Mouse (Mus musculus) liver, embryonic 14.5 days (tissue): ENCODE results near the gene Tcp10a. TPM values are rescaled to one million over a fixed set of nuclear protein-coding genes. Genes with fewer than 3 reads are reported as not detected.
"Not testable (repeated sequence)": the region's sequence is repeated elsewhere in the genome, so short reads cannot be mapped to it uniquely, and the experiment has no call there.

Experiments used
- ATAC-seq: fragments of 200-750 bp; cut with Nextera tagmentation; 2 replicates; pipeline ENCODE4 v1.8.0; 2017; ENCODE audit warnings: moderate number of reproducible peaks, mild to moderate bottlenecking, moderate library complexity; ENCODE audit not compliant: insufficient read depth
- DNase-seq, 3 experiments: peaks; one replicate each; pipeline ENCODE4 v3.0.0-alpha.2; 2012 to 2013; ENCODE audit warnings: low read depth in 3 of 3, low spot score in 3 of 3
- H3K27ac ChIP-seq: fragments of 300-500 bp; sonication (generic); 2 replicates; pipeline ENCODE4 v1.5.1; 2014; ENCODE audit warnings: moderate library complexity, mild to moderate bottlenecking, control low read depth, inconsistent platforms
- H3K27me3 ChIP-seq: fragments of 300-500 bp; sonication (generic); 2 replicates; pipeline ENCODE4 v1.6.1; 2014; ENCODE audit warnings: mild to moderate bottlenecking, low read length, moderate library complexity; ENCODE audit not compliant: control insufficient read depth, insufficient read depth
- H3K36me3 ChIP-seq: fragments of 300-500 bp; sonication (generic); replicated peaks from 2 replicates; pipeline ENCODE4 v1.6.1; 2014; ENCODE audit warnings: low read depth; ENCODE audit not compliant: control insufficient read depth, insufficient read depth
- H3K4me1 ChIP-seq, 2 experiments: fragments of 200-500 bp in 1 of 2; fragments of 300-500 bp in 1 of 2; sonication (generic) in 1 of 2; replicated peaks; 2 replicates each; pipeline ENCODE4 v1.6.1; 2012 to 2014; ENCODE audit warnings: antibody characterized with exemption in 1 of 2, inconsistent platforms in 1 of 2, low read length in 1 of 2; ENCODE audit not compliant: control insufficient read depth in 2 of 2, insufficient read depth in 2 of 2
- H3K4me2 ChIP-seq: fragments of 300-500 bp; sonication (generic); 2 replicates; pipeline ENCODE4 v1.6.1; 2014; ENCODE audit warnings: low read depth, mild to moderate bottlenecking, control low read depth, moderate library complexity
- H3K4me3 ChIP-seq, 2 experiments: fragments of 200-500 bp in 1 of 2; fragments of 300-500 bp in 1 of 2; sonication (generic) in 1 of 2; 2 replicates each; pipeline ENCODE4 v1.5.1; 2012 to 2014; ENCODE audit warnings: low read depth in 2 of 2, low read length in 2 of 2, mild to moderate bottlenecking in 2 of 2, control low read depth in 1 of 2, inconsistent platforms in 1 of 2, moderate library complexity in 1 of 2; ENCODE audit not compliant: insufficient read depth in 1 of 2
- H3K9ac ChIP-seq: fragments of 300-500 bp; sonication (generic); replicated peaks from 2 replicates; pipeline ENCODE4 v1.6.1; 2014; ENCODE audit warnings: mild to moderate bottlenecking, control low read depth, moderate library complexity
- H3K9me3 ChIP-seq: fragments of 300-500 bp; sonication (generic); 2 replicates; pipeline ENCODE4 v1.6.1; 2016; ENCODE audit warnings: low read length, mixed read lengths; ENCODE audit not compliant: control insufficient read depth
- WGBS: fragments of 180-500 bp; shearing (Covaris S2); extraction: QIAGEN DNeasy Blood & Tissue Kit; methylation state at CpG from one replicate; pipeline ENCODE4 v1.1.7; 2014; ENCODE audit not compliant: insufficient replicate concordance; 5-methylcytosine and 5-hydroxymethylcytosine counted together
- polyA plus RNA-seq, 2 experiments: library from polyadenylated mRNA; depleted of rRNA in 1 of 2; stranded (reverse) in 1 of 2; unstranded in 1 of 2; fragments of >200 nt; fragmentation: Nextera tagmentation in 1 of 2; extraction: Ambion mirVana in 1 of 2; gene quantifications; 2 replicates each; pipeline versions ENCODE4 v1.2.1 to v1.2.3; 2012 to 2014

The Tcp10a gene
- polyA plus RNA-seq, 2 experiments, result not detected

DNA sequence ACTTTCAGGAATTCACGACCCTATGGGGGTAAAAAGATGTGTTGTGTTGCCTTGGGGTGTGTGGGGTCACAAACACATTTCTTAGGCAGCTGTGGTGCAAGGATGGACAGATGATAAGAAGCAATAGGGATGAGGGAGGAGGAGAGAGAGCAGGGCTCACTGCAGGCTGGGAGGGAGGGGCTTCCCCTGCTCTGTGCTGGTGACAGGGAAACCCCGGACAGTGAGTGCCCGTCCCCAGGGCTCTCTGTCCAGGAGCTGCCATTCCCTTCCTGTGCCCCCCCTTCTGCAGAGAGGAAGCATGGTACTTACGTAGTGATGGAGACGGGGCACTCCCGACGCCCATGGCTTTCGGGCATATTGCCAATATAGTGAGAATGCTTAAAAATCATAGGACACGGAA lies 12.9 kb downstream of the Tcp10a start:
- not testable (repeated sequence) for ATAC-seq, H3K9me3 ChIP-seq, H3K4me1 ChIP-seq, H3K27me3 ChIP-seq, H3K9ac ChIP-seq, H3K36me3 ChIP-seq, H3K4me2 ChIP-seq, H3K27ac ChIP-seq, DNase-seq, H3K4me3 ChIP-seq
- WGBS, result 58% methylated on average over 8 of the region's 9 CpGs

DNA sequence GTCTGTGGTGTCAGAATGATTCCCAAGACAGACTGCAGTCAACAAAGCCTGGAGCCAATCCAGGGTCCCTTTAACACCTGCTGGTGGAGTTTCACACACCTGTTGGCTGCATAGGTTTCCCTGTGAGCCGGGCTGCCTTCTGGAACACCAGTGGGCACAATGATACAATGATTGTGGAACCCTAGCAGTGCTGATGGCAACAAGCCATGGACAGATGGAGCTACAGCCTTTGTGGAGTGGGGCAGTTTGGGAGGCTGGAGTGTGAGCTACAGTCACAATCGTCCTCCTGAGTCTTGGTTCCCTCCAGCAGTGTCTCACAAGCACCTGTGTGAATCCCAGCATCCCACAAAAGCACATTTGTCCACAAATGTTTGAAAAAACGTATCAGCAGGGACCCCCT lies 24.3 kb downstream of the Tcp10a start:
- H3K9ac ChIP-seq, ATAC-seq, H3K4me1 ChIP-seq, H3K27ac ChIP-seq, DNase-seq, H3K4me3 ChIP-seq, H3K36me3 ChIP-seq, H3K4me2 ChIP-seq, H3K9me3 ChIP-seq, H3K27me3 ChIP-seq: not testable (repeated sequence)
- 70% methylated on average over 1 of the region's 3 CpGs for WGBS

DNA sequence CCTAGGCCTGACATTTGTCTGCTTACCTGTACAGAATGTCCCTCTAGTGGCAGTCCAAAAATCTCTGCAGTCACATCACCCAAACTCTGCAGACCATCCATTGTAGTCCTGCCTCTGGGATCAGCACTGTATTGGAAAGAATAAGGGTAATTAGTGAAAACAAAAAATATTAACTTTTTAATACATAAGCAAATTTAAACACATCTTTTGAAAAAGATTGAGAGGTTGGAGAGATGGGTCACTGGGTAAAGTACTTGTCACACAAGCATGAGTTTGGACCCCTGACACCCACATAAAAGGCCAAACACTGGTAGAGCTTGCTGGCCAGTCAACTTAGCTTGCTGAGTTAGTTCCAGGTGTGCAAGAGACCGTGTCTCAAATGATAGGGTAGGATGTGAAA lies 28.1 kb downstream of the Tcp10a start, which contains the start of gene Ttll2:
Gene Ttll2, minus strand, starts transcription at position 101 of the 400 bp plus-strand sequence.
- DNase-seq, result not testable (repeated sequence)
- WGBS, result 71% methylated on average over 1 of the region's 1 CpGs

DNA sequence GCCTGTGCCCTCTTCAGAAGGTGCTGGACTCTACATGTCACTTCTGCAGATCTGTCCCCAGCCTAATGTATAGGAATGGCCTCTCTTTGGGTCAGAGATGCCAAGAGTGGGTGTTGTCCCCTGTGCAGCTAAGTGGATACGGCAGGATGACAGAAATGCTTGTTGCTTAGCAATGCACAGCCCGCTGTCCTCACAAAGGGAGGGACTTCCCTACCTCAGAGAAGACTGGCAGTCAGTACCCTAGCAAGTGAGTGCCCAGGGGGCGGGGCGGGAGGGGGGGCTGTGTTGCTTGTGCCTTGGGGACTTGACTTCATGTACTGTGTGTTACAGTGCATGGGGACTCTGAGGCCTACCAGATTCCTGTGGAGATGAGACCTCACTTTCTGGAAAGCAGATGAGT lies 35.4 kb downstream of the Tcp10a start:
- not testable (repeated sequence) for H3K4me3 ChIP-seq, ATAC-seq, H3K36me3 ChIP-seq, H3K4me2 ChIP-seq, H3K4me1 ChIP-seq, H3K27ac ChIP-seq, H3K27me3 ChIP-seq, H3K9me3 ChIP-seq, DNase-seq, H3K9ac ChIP-seq
- 66% methylated on average over 4 of the region's 4 CpGs for WGBS

More for the DNA sequence above, 28.1 kb downstream of the Tcp10a start, which contains the start of gene Ttll2:
- H3K27me3 ChIP-seq, ATAC-seq, H3K9ac ChIP-seq, H3K36me3 ChIP-seq, H3K4me2 ChIP-seq, H3K4me1 ChIP-seq, H3K4me3 ChIP-seq, H3K9me3 ChIP-seq, H3K27ac ChIP-seq: not testable (repeated sequence)

DNA sequence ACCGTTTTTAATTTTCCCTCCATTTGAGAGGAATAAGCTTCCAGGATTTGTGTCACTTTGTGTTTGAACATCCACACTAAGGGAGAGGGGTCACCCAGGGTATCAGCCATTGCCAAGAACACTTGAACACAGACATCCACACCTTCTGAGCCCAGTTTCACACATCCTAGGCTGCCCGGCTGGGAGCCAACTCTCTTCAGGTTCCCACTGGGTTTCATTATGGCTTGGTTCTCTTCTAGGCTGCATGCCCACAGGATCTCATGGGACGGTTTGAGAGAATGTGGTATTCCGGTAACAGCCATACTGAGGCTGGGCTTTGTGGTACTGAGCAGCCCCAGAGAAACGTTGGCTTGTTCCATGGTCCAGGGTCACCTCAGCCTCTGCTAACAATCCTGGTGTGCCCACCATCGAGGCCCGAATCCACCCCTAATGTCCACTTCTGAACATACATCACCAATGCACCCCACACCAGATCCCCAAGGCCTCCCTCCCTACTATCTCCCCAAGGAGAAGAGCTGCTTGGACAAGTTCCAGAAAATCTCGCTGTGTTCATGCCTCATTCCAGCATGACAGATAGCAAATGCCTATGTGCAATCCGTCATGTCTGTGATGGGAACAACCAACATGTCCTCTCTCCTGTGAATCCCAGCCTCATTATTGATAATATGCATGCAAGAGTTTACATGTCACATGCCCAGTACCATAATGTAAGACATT lies 36.5 kb downstream of the Tcp10a start:
- H3K4me1 ChIP-seq, H3K9ac ChIP-seq, DNase-seq, H3K27me3 ChIP-seq, H3K9me3 ChIP-seq, H3K27ac ChIP-seq, H3K4me2 ChIP-seq, ATAC-seq, H3K4me3 ChIP-seq, H3K36me3 ChIP-seq: not testable (repeated sequence)
- WGBS, result 66% methylated on average over 9 of the region's 9 CpGs

DNA sequence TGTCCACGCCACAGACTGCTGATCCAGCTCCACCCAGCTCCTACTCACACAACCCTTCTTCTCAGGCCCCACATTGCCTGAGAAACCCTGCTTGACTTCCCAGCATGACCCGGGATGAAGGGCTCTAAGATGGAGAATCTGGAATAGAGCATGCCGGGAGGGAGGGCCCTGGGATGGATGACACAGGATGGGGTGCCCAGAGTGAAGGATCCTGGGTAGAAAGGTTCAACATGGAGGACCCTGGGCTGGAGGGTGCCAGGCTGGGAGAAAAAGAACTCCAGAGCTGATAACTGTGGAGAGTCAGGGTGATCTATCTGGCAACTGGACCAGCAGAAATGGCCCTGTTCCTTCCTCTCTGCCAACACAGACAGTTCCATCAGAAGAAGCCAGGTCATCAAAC lies 41.2 kb downstream of the Tcp10a start:
- not testable (repeated sequence) for H3K4me3 ChIP-seq, H3K27me3 ChIP-seq, H3K4me2 ChIP-seq, H3K9me3 ChIP-seq, H3K36me3 ChIP-seq, ATAC-seq, H3K4me1 ChIP-seq, DNase-seq, H3K9ac ChIP-seq, H3K27ac ChIP-seq
- no CpG with 5 or more reads among the region's 3 CpGs for WGBS

DNA sequence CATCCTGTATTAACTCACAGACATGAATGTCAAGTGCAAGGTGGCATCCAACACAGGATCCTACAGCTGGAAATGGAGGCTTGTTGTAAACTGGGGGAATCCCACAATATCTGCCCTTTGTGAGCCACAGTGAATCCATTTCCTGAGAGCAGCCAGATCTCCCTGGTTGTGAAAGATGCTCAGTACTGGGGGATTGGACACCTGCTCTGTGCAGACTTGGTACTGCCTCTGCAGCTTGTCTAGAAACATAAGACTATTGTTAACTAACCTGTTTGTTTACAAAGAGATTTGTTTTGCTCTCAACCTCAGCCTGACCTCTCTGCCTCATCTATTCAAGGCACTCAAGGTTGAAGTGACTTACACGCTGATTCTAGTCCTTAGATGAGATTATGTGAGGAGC lies 41.8 kb downstream of the Tcp10a start:
- H3K27me3 ChIP-seq, H3K4me2 ChIP-seq, H3K4me3 ChIP-seq, H3K36me3 ChIP-seq, H3K27ac ChIP-seq, H3K9me3 ChIP-seq, H3K4me1 ChIP-seq, ATAC-seq, H3K9ac ChIP-seq, DNase-seq: not testable (repeated sequence)
- WGBS, result no CpG with 5 or more reads among the region's 1 CpGs

DNA sequence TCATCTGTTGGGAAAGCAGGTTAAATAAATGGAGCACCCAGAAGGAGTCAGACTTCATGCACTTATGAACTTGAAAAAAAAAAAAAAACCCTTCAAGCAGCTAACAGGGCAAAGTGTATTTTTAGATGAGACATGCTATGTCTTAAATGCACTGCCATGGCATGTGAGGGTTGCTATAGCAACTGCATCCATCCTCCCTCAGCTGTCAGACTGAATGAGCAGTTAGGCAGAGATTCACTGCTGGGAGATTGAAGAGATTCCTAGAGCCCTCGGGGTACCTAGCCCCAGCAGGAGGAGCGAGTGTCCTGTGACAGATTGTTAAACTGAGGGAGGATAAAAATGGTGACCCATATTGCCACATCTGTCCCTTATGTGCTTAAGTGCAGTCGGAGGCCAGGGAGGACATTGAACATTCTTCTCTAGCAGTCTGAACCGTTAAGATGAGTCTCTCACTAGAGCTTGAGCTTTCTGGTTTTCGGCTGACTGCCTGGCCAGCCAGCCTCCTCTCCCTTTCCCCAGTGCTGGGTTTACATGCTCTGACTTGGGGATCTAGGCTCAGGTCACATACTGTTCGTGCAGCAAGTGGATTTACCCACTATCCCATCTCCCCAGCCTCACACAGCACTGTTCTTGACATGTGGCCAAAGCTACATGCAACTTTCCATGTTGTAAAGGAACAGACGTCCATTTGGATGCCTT lies 42.4 kb downstream of the Tcp10a start:
- not testable (repeated sequence) for DNase-seq, H3K27me3 ChIP-seq, ATAC-seq, H3K4me1 ChIP-seq, H3K4me2 ChIP-seq, H3K36me3 ChIP-seq, H3K4me3 ChIP-seq, H3K27ac ChIP-seq, H3K9me3 ChIP-seq, H3K9ac ChIP-seq
- WGBS, result 41% methylated on average over 3 of the region's 7 CpGs
